Mouse (Mus musculus): ENCODE measurements around the gene Tanc1. TPM values are rescaled to one million over a fixed set of nuclear protein-coding genes. Genes with fewer than 3 reads are reported as not detected.
"Not testable (repeated sequence)": the region's sequence is repeated elsewhere in the genome, so short reads cannot be mapped to it uniquely, and the experiment has no call there.

Tanc1 gene
- 100 to 1,000 TPM; 118 to 124 TPM for total RNA-seq (2021)
- long read RNA-seq, experiment 1, full-length matches to known transcripts: 17 of 46 reads
- long read RNA-seq, experiment 1, partial matches to known transcripts: 14 of 46 reads
- long read RNA-seq, experiment 1, other reads (novel, unspliced or antisense): 15 of 46 reads
- long read RNA-seq, experiment 2, full-length matches to known transcripts: 28 of 90 reads
- long read RNA-seq, experiment 2, partial matches to known transcripts: 27 of 90 reads
- long read RNA-seq, experiment 2, other reads (novel, unspliced or antisense): 35 of 90 reads

GRCm38 (mm10) chr2:59611831-59612732 is at the start of gene Tanc1:
Gene Tanc1 (plus strand): TSS chr2:59612042.
- peak; percentile 81 to 85 for DNase-seq (ENCODE audit: low spot score in 2 of 2)
- TF ChIP-seq CTCF (conservative IDR thresholded peaks at IDR 0.05): no peak
- H3K4me3 ChIP-seq: peak within 1 kb of the TSS; percentile 85
- H3K27ac ChIP-seq: peak within 1 kb of the TSS; percentile 95

GRCm38 (mm10) chr2:59562215-59562614 is 49.6 kb upstream of the Tanc1 start:
- H3K27ac ChIP-seq: no peak overlapping the region
- DNase-seq (ENCODE audit: low spot score in 2 of 2): no peak
- H3K4me3 ChIP-seq: no peak overlapping the region
- peak; percentile 44 for TF ChIP-seq CTCF (conservative IDR thresholded peaks at IDR 0.05)

GRCm38 (mm10) chr2:59562696-59563095 is 49.1 kb upstream of the Tanc1 start:
- no peak for TF ChIP-seq CTCF (conservative IDR thresholded peaks at IDR 0.05)

GRCm38 (mm10) chr2:59564029-59564611 is 47.7 kb upstream of the Tanc1 start:
- not testable (repeated sequence) for H3K27ac ChIP-seq; H3K4me3 ChIP-seq; DNase-seq (ENCODE audit: low spot score in 2 of 2)

More at GRCm38 (mm10) chr2:59562696-59563095, 49.1 kb upstream of the Tanc1 start:
- Histone ChIP-seq H3K4me3 (no peak overlapping the region), H3K27ac (no peak overlapping the region)
- DNase-seq (ENCODE audit: low spot score in 2 of 2): no peak

GRCm38 (mm10) chr2:59564947-59565346 is 46.9 kb upstream of the Tanc1 start:
- H3K27ac ChIP-seq: no peak overlapping the region
- no peak overlapping the region for H3K4me3 ChIP-seq
- DNase-seq (ENCODE audit: low spot score in 2 of 2): no peak
- TF ChIP-seq CTCF (conservative IDR thresholded peaks at IDR 0.05): peak; percentile 40

GRCm38 (mm10) chr2:59580939-59581338 is 30.9 kb upstream of the Tanc1 start:
- no peak for TF ChIP-seq CTCF (conservative IDR thresholded peaks at IDR 0.05)
- no peak for DNase-seq (ENCODE audit: low spot score in 2 of 2)
- H3K27ac ChIP-seq: no peak overlapping the region
- no peak overlapping the region for H3K4me3 ChIP-seq

GRCm38 (mm10) chr2:59583961-59584360 is 27.9 kb upstream of the Tanc1 start:
- Histone ChIP-seq H3K27ac (peak overlapping the region; percentile 62), H3K4me3 (no peak overlapping the region)
- DNase-seq (ENCODE audit: low spot score in 2 of 2): peak in 1 of 2 experiments; percentile 42
- no peak for TF ChIP-seq CTCF (conservative IDR thresholded peaks at IDR 0.05)

GRCm38 (mm10) chr2:59587387-59588095 is 24.3 kb upstream of the Tanc1 start:
- H3K4me3 ChIP-seq: no peak overlapping the region
- no peak for TF ChIP-seq CTCF (conservative IDR thresholded peaks at IDR 0.05)
- no peak for DNase-seq (ENCODE audit: low spot score in 2 of 2)
- H3K27ac ChIP-seq: no peak overlapping the region

GRCm38 (mm10) chr2:59588096-59588405 is 23.8 kb upstream of the Tanc1 start:
- DNase-seq (ENCODE audit: low spot score in 2 of 2): no peak
- Histone ChIP-seq H3K4me3 (no peak overlapping the region), H3K27ac (no peak overlapping the region)
- no peak for TF ChIP-seq CTCF (conservative IDR thresholded peaks at IDR 0.05)

- H3K27ac ChIP-seq: no peak overlapping the region
- no peak overlapping the region for H3K4me3 ChIP-seq
- no peak for DNase-seq (ENCODE audit: low spot score in 2 of 2)
- no peak for TF ChIP-seq CTCF (conservative IDR thresholded peaks at IDR 0.05)
Measured at GRCm38 (mm10) chr2:59593341-59593902, 18.4 kb upstream of the Tanc1 start.

GRCm38 (mm10) chr2:59594095-59594494 is 17.7 kb upstream of the Tanc1 start:
- no peak for TF ChIP-seq CTCF (conservative IDR thresholded peaks at IDR 0.05)
- Histone ChIP-seq H3K27ac (no peak overlapping the region), H3K4me3 (no peak overlapping the region)
- no peak for DNase-seq (ENCODE audit: low spot score in 2 of 2)

- Histone ChIP-seq H3K27ac (no peak overlapping the region), H3K4me3 (no peak overlapping the region)
- no peak for DNase-seq (ENCODE audit: low spot score in 2 of 2)
- peak; percentile 50 for TF ChIP-seq CTCF (conservative IDR thresholded peaks at IDR 0.05)
Measured at GRCm38 (mm10) chr2:59596545-59596944, 15.3 kb upstream of the Tanc1 start.

Data from layer of hippocampus, adult 2 months (tissue).